Mouse (Mus musculus): ENCODE measurements around the gene Cd1d1. TPM values are rescaled to one million over a fixed set of nuclear protein-coding genes. Genes with fewer than 3 reads are reported as not detected.
A peak's percentile ranks its signal among the peaks of the same experiment; 100 is the strongest.
"Not testable (repeated sequence)": the region's sequence is repeated elsewhere in the genome, so short reads cannot be mapped to it uniquely, and the experiment has no call there.

The Cd1d1 gene
- total and polyA plus RNA-seq, 3 experiments, result 2.3 to 12.5 (median 3.7) TPM

DNA sequence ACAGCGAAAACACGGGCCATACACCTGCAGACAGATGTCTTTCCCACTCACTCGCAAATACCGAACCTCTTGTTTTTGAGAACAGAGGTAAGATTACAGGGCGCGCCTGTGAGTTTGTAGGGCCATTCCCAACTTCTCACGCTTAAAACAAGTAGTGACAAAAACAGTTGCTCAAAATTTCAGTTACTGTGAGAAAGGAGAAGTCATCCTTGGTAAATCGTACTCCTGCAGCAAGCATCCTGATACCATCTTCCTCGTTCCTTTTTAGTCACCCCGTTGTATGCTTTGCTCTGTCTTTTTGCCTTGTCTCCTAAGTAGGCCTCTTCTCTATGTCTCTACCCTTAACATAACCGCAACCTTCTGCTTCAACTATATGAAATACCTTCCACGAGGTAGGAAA, 810 bp upstream of the Cd1d1 start:
- H3K36me3 ChIP-seq (ENCODE audit: control insufficient read depth, insufficient read depth, low read length), result no peaks in the 10 kb centered on the region
- no peaks in the 10 kb centered on the region for H3K27me3 ChIP-seq (ENCODE audit: control insufficient read depth, insufficient read depth, low read length)
- WGBS, result 88% methylated on average over 12 of the region's 12 CpGs
- H3K79me2 ChIP-seq (replicated peaks; ENCODE audit: control insufficient read depth, insufficient read depth, low read length), result no peaks in the 10 kb centered on the region
- no peak overlapping the region for H3K27ac ChIP-seq
- H3K9ac ChIP-seq (ENCODE audit: low read depth, low read length), result no peak overlapping the region
- TF ChIP-seq POLR2A (IDR thresholded peaks at IDR 0.05; ENCODE audit: insufficient read depth, low read depth, low read length) (no peak), EP300 (IDR thresholded peaks at IDR 0.05; ENCODE audit: insufficient read depth, low read depth, low read length) (no peak), CTCF (IDR thresholded peaks at IDR 0.05) (no peak)
- no peak for DNase-seq
- H3K4me1 ChIP-seq (ENCODE audit: control insufficient read depth, insufficient read depth, low read length), result no peaks in the 10 kb centered on the region
- intact Hi-C loops (cut with DNase I), result no loop called here
- H3K4me3 ChIP-seq, result no peak overlapping the region

DNA sequence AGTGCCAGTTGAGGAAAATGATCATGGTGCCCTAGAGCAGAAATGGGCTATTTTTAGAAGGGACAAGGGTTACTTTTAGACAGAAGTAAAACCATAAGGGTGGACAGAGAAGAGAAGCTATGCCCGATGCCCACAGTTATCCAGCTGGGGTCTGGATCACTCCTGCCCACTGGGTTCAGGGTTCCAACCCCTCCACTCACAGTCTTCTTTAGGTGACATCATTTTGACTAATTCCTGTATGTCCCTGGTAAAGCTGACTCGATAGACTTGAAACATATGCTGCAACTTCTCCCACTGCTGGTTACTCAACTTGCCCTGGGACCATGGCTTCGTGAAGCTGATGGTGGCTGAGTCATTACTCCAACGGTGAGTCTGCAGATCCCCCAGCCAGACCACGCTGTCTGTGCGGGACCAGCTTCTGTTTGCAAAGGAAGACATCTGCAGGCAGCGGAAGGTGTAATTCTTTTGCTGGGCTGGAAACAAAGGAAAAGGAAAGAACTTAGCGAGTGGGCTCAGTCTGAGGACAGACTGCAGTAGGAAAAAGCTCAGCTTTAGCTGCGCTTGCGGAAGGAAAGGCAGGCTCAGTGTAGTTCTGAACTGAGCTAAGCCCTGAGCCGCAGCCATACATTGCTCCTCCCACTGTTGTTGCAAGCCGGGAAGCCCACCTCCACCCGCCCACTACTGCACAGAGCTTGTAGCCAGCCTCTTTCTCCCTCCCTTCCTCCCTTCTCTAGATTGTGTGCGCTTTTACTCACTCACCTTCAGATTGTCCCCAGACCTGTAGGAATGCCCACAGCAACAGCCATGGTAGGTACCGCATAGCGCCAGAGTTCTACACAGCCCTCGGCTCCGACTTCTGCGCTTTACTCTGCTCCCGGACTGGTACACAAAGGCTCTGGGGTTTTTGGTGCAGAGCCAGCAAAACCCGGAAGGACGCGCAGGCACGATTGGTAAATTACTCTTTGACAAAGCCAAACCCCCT, 517 bp downstream of the Cd1d1 start:
- H3K79me2 ChIP-seq (replicated peaks; ENCODE audit: control insufficient read depth, insufficient read depth, low read length); H3K27me3 ChIP-seq (ENCODE audit: control insufficient read depth, insufficient read depth, low read length); H3K4me1 ChIP-seq (ENCODE audit: control insufficient read depth, insufficient read depth, low read length); H3K36me3 ChIP-seq (ENCODE audit: control insufficient read depth, insufficient read depth, low read length); intact Hi-C loops (cut with DNase I): not testable (repeated sequence)
- peak overlapping the region; percentile 55 for H3K9ac ChIP-seq (ENCODE audit: low read depth, low read length)
- H3K27ac ChIP-seq, result peak overlapping the region; percentile 52
- WGBS, result 5% methylated on average over 24 of the region's 24 CpGs
- peak; percentile 32; the same call in 1 of the 2 replicates for TF ChIP-seq POLR2A (IDR thresholded peaks at IDR 0.05; ENCODE audit: insufficient read depth, low read depth, low read length)
- peak; percentile 82 to 84 for DNase-seq
- H3K4me3 ChIP-seq, result peak overlapping the region; percentile 57

DNA sequence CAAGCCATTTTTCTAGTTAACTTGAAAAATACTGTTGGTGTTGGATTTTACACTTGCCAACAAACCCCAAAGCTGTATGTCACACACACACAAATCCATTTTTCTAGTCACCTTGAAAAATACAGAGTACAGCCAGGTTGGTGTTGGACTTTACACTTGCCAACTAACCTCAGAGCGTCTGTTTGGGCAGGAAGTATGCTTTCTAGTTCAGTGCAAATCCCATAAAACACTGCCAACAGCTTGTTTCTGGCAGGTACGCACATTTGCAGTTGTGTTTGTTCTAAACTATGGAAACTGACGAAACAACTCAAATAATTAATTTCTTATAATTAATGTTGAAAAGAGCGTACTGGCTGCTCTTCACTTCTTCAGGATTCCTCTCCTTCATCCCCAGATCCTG, 3.1 kb downstream of the Cd1d1 start:
- no peak for TF ChIP-seq POLR2A (IDR thresholded peaks at IDR 0.05; ENCODE audit: insufficient read depth, low read depth, low read length)
- no peak for TF ChIP-seq CTCF (IDR thresholded peaks at IDR 0.05)
- no peak for TF ChIP-seq EP300 (IDR thresholded peaks at IDR 0.05; ENCODE audit: insufficient read depth, low read depth, low read length)
- 87% methylated on average over 4 of the region's 4 CpGs for WGBS
- no peak overlapping the region for H3K27ac ChIP-seq

DNA sequence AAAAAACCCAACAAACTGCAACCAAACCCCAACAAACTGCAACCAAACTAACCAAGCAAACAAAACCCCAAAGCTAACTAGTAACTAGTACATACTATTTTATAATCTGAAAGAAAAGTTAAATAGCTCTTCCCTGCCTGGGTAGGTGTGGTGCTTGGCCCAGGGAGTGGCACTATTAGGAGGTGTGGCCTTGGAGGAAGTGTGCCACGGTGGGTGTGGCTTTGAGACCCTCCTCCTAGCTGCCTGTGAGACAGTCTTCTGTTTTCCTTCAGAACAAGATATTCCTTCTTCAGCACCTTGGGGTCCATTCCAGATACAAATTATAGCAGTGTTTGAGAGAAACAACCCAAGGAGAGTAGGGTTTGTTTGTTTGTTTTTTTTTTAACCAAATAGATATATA, 3.9 kb downstream of the Cd1d1 start:
- 49% methylated on average over 1 of the region's 1 CpGs for WGBS
- no peak overlapping the region for H3K4me3 ChIP-seq
- H3K27me3 ChIP-seq (ENCODE audit: control insufficient read depth, insufficient read depth, low read length), result no peaks in the 10 kb centered on the region
- no peak overlapping the region for H3K27ac ChIP-seq
- no peak overlapping the region for H3K9ac ChIP-seq (ENCODE audit: low read depth, low read length)
- intact Hi-C loops (cut with DNase I), result no loop called here
- no peaks in the 10 kb centered on the region for H3K4me1 ChIP-seq (ENCODE audit: control insufficient read depth, insufficient read depth, low read length)
- no peaks in the 10 kb centered on the region for H3K36me3 ChIP-seq (ENCODE audit: control insufficient read depth, insufficient read depth, low read length)
- no peak for TF ChIP-seq CTCF (IDR thresholded peaks at IDR 0.05)
- TF ChIP-seq POLR2A (IDR thresholded peaks at IDR 0.05; ENCODE audit: insufficient read depth, low read depth, low read length), result no peak
- TF ChIP-seq EP300 (IDR thresholded peaks at IDR 0.05; ENCODE audit: insufficient read depth, low read depth, low read length), result no peak
- no peak for DNase-seq
- H3K79me2 ChIP-seq (replicated peaks; ENCODE audit: control insufficient read depth, insufficient read depth, low read length), result no peaks in the 10 kb centered on the region

More for the DNA sequence above, 3.1 kb downstream of the Cd1d1 start:
- Histone ChIP-seq H3K4me1 (ENCODE audit: control insufficient read depth, insufficient read depth, low read length) (no peaks in the 10 kb centered on the region), H3K27me3 (ENCODE audit: control insufficient read depth, insufficient read depth, low read length) (no peaks in the 10 kb centered on the region), H3K79me2 (replicated peaks; ENCODE audit: control insufficient read depth, insufficient read depth, low read length) (no peaks in the 10 kb centered on the region), H3K4me3 (no peak overlapping the region), H3K36me3 (ENCODE audit: control insufficient read depth, insufficient read depth, low read length) (no peaks in the 10 kb centered on the region), H3K9ac (ENCODE audit: low read depth, low read length) (no peak overlapping the region)
- DNase-seq, result no peak
- intact Hi-C loops (cut with DNase I), result no loop called here

DNA sequence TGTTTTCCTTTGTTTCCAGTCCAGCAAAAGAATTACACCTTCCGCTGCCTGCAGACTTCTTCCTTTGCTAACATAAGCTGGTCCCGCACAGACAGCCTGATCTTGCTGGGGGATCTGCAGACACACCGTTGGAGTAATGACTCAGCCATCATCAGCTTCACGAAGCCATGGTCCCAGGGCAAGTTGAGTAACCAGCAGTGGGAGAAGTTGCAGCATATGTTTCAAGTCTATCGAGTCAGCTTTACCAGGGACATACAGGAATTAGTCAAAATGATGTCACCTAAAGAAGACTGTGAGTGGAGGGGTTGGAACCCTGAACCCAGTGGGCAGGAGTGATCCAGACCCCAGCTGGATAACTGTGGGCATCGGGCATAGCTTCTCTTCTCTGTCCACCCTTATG, 12.3 kb downstream of the Cd1d1 start:
- H3K27me3 ChIP-seq (ENCODE audit: control insufficient read depth, insufficient read depth, low read length); H3K4me3 ChIP-seq; intact Hi-C loops (cut with DNase I); H3K4me1 ChIP-seq (ENCODE audit: control insufficient read depth, insufficient read depth, low read length); DNase-seq; H3K27ac ChIP-seq; H3K36me3 ChIP-seq (ENCODE audit: control insufficient read depth, insufficient read depth, low read length); H3K9ac ChIP-seq (ENCODE audit: low read depth, low read length); H3K79me2 ChIP-seq (replicated peaks; ENCODE audit: control insufficient read depth, insufficient read depth, low read length): not testable (repeated sequence)
- WGBS, result 48% methylated on average over 6 of the region's 6 CpGs

DNA sequence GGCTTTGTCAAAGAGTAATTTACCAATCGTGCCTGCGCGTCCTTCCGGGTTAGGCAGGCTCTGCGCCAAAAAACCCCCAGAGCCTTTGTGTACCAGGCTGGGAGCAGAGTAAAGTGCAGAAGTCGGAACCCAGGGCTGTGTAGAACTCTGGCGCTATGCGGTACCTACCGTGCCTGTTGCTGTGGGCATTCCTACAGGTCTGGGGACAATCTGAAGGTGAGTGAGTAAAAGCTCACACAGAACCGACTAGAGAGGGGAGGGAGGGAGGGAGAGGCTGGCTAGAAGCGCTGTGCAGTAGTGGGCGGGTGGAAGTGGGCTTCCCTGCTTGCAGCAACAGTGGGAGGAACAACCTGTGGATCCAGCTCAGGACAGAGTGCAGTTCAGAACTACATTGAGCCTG, 12.8 kb downstream of the Cd1d1 start:
- TF ChIP-seq EP300 (IDR thresholded peaks at IDR 0.05; ENCODE audit: insufficient read depth, low read depth, low read length) (no peak), POLR2A (IDR thresholded peaks at IDR 0.05; ENCODE audit: insufficient read depth, low read depth, low read length) (no peak), CTCF (IDR thresholded peaks at IDR 0.05) (no peak)
- H3K79me2 ChIP-seq (replicated peaks; ENCODE audit: control insufficient read depth, insufficient read depth, low read length), result no peaks in the 10 kb centered on the region
- no peaks in the 10 kb centered on the region for H3K4me1 ChIP-seq (ENCODE audit: control insufficient read depth, insufficient read depth, low read length)
- no peaks in the 10 kb centered on the region for H3K27me3 ChIP-seq (ENCODE audit: control insufficient read depth, insufficient read depth, low read length)
- intact Hi-C loops (cut with DNase I), result no loop called here
- WGBS, result 11% methylated on average over 12 of the region's 12 CpGs
- H3K9ac ChIP-seq (ENCODE audit: low read depth, low read length), result no peak overlapping the region
- H3K27ac ChIP-seq, result no peak overlapping the region
- no peak overlapping the region for H3K4me3 ChIP-seq
- DNase-seq, result no peak
- H3K36me3 ChIP-seq (ENCODE audit: control insufficient read depth, insufficient read depth, low read length), result no peaks in the 10 kb centered on the region
